Mouse (Mus musculus): ENCODE data around the gene Glrp1.

DNA sequence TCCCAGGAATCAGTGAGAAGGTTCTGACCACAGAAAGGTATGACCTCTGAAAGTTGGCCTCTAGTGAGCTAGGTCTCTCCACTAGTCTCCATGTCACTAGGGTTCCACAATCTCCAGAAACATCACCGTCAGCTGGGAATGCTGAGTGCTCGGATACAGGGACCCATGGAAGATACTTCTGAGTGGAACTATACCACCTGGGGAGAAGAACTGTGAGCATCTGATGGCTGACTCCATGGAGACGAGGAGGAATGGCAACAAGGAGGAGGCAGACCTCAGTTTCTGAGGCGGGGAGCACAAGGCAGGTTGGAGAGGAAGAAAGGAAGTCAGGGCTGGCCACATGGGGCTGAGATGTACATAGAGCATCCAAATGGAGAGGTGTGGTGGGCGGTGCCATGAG lies 50.2 kb downstream of the Glrp1 start:
- no peak for TF ChIP-seq CTCF (IDR thresholded peaks at IDR 0.05)
- TF ChIP-seq POLR2A (IDR thresholded peaks at IDR 0.05; ENCODE audit: insufficient read depth, low read depth, low read length) = no peak
- no peak for TF ChIP-seq EP300 (IDR thresholded peaks at IDR 0.05; ENCODE audit: insufficient read depth, low read depth, low read length)
